Mouse (Mus musculus) liver, adult 10 weeks (tissue): ENCODE measurements around the gene Enox2. TPM values are rescaled to one million over a fixed set of nuclear protein-coding genes. Genes with fewer than 3 reads are reported as not detected.

ENCODE experiments used
- polyA plus RNA-seq: library from polyadenylated mRNA; stranded (reverse); fragments of 350-450 nt; fragmentation: Illumina TruSeq; extraction: RNeasy Lipid Tissue Mini Kit (QIAGEN cat#74804); gene quantifications from one replicate; pipeline ENCODE4 v1.2.3, GENCODE M21; 2014; ENCODE audit warnings: low read depth, low replicate concordance

Gene Enox2
- polyA plus RNA-seq = 14.3 TPM

GRCm38 (mm10) chrX:49287700-49288563, at the start of gene Enox2:
Enox2 (minus strand) TSS chrX:49288259.

Other genes starting within 250 kb of the Enox2 start
- 0.13 TPM for gene Arhgap36, start 175.7 kb upstream of the Enox2 start, polyA plus RNA-seq